Mouse (Mus musculus) lung, embryonic 14.5 days (tissue): ENCODE measurements around the gene Pgap3. TPM values are rescaled to one million over a fixed set of nuclear protein-coding genes. Genes with fewer than 3 reads are reported as not detected.
A peak's percentile ranks its signal among the peaks of the same experiment; 100 is the strongest.

Experiments used
- ATAC-seq: fragments of 200-750 bp; cut with Nextera tagmentation; 2 replicates; pipeline ENCODE4 v1.8.0; 2017; ENCODE audit warnings: mild to moderate bottlenecking, moderate TSS enrichment, moderate library complexity; ENCODE audit not compliant: insufficient read depth
- DNase-seq: peaks from one replicate; pipeline ENCODE4 v3.0.0-alpha.2; 2015
- H3K27ac ChIP-seq: fragments of 300-500 bp; sonication (generic); 2 replicates; pipeline ENCODE4 v1.5.1; 2014; ENCODE audit warnings: low read depth, mild to moderate bottlenecking, moderate library complexity
- H3K27me3 ChIP-seq: fragments of 300-500 bp; sonication (generic); 2 replicates; pipeline ENCODE4 v1.6.1; 2014; ENCODE audit warnings: low read length, control low read depth; ENCODE audit not compliant: insufficient read depth
- H3K36me3 ChIP-seq: fragments of 300-500 bp; sonication (generic); 2 replicates; pipeline ENCODE4 v1.6.1; 2014; ENCODE audit warnings: control low read depth; ENCODE audit not compliant: insufficient read depth
- H3K4me1 ChIP-seq: fragments of 300-500 bp; sonication (generic); 2 replicates; pipeline ENCODE4 v1.6.1; 2014; ENCODE audit warnings: antibody characterized with exemption, control low read depth; ENCODE audit not compliant: insufficient read depth
- H3K4me2 ChIP-seq: fragments of 300-500 bp; sonication (generic); 2 replicates; pipeline ENCODE4 v1.6.1; 2014; ENCODE audit warnings: mild to moderate bottlenecking
- H3K4me3 ChIP-seq: fragments of 300-500 bp; sonication (generic); 2 replicates; pipeline ENCODE4 v1.5.1; 2014; ENCODE audit warnings: low read depth, low read length
- H3K9ac ChIP-seq: fragments of 300-500 bp; sonication (generic); 2 replicates; pipeline ENCODE4 v1.6.1; 2014
- H3K9me3 ChIP-seq: fragments of 300-500 bp; sonication (generic); 2 replicates; pipeline ENCODE4 v1.6.1; 2016; ENCODE audit warnings: low read depth, low read length, control low read depth
- CTCF ChIP-seq: IDR thresholded peaks from 2 replicates; pipeline ENCODE4 v1.5.1; 2016; ENCODE audit warnings: antibody characterized with exemption, low read depth
- WGBS: fragments of 180-500 bp; shearing (Covaris S2); extraction: QIAGEN DNeasy Blood & Tissue Kit; methylation state at CpG from one replicate; pipeline ENCODE4 v1.1.7; 2014; 5-methylcytosine and 5-hydroxymethylcytosine counted together
- polyA plus RNA-seq: library from polyadenylated mRNA; unstranded; fragments of >200 nt; fragmentation: Nextera tagmentation; extraction: Ambion mirVana; gene quantifications from 2 replicates; pipeline ENCODE4 v1.2.1, GENCODE M21; 2014

The Pgap3 gene
- polyA plus RNA-seq, 1 experiment from 2014 or later, result 11.6 TPM

- H3K4me2 ChIP-seq, result peak overlapping the region; percentile 73
- WGBS, result 16% methylated on average over 7 of the region's 7 CpGs
- ATAC-seq (no peak), DNase-seq (no peak)
- H3K27me3 ChIP-seq, result no peaks in the 10 kb centered on the region
- no peak for TF ChIP-seq CTCF
- peak overlapping the region; percentile 92 for H3K9ac ChIP-seq
- peak overlapping the region; percentile 91 for H3K4me3 ChIP-seq
- H3K9me3 ChIP-seq, result no peaks in the 10 kb centered on the region
- no peaks in the 10 kb centered on the region for H3K36me3 ChIP-seq
- H3K4me1 ChIP-seq, result peaks cover 15% of the 10 kb centered on the region
- H3K27ac ChIP-seq, result no peak overlapping the region
These were observed 13.4 kb upstream of the Pgap3 start for GRCm38 (mm10) chr11:98413731-98414130.

GRCm38 (mm10) chr11:98412797-98413301 is 12.6 kb upstream of the Pgap3 start:
- peak overlapping the region; percentile 98 for H3K27ac ChIP-seq
- H3K36me3 ChIP-seq, result no peaks in the 10 kb centered on the region
- DNase-seq (peak; percentile 76), ATAC-seq (peak; percentile 50)
- under 1% methylated on average over 40 of the region's 40 CpGs for WGBS
- no peaks in the 10 kb centered on the region for H3K27me3 ChIP-seq
- peak overlapping the region; percentile 92 for H3K9ac ChIP-seq
- H3K9me3 ChIP-seq, result no peaks in the 10 kb centered on the region
- peak overlapping the region; percentile 91 for H3K4me3 ChIP-seq
- no peak for TF ChIP-seq CTCF
- peak overlapping the region; percentile 73 for H3K4me2 ChIP-seq
- H3K4me1 ChIP-seq, result peaks cover 16% of the 10 kb centered on the region

GRCm38 (mm10) chr11:98412273-98412796 is 12.0 kb upstream of the Pgap3 start, which contains the start of gene Erbb2:
Gene Erbb2 (plus strand): TSS chr11:98412470.
- Histone ChIP-seq H3K27ac (peak within 1 kb of the TSS; percentile 98), H3K9ac (peak within 1 kb of the TSS; percentile 92), H3K4me3 (peak within 1 kb of the TSS; percentile 91), H3K4me1 (peaks cover 16% of the 10 kb centered on the region), H3K9me3 (no peaks in the 10 kb centered on the region), H3K27me3 (no peaks in the 10 kb centered on the region), H3K4me2 (peak within 1 kb of the TSS; percentile 73), H3K36me3 (no peaks in the 10 kb centered on the region)
- peak; percentile 91 for DNase-seq
- peak; percentile 82 for ATAC-seq
- 0% methylated on average over 34 of the region's 49 CpGs for WGBS
- no peak for TF ChIP-seq CTCF

GRCm38 (mm10) chr11:98409341-98409822 is 9.1 kb upstream of the Pgap3 start:
- peak; percentile 68; the same call in 1 of the 2 replicates for ATAC-seq
- 0 out of 2 replicates have a peak overlapping the region, but pooled peaks have one; percentile 2 for H3K4me3 ChIP-seq
- peak overlapping the region; percentile 39 for H3K9ac ChIP-seq
- no peak for TF ChIP-seq CTCF
- H3K27me3 ChIP-seq, result no peaks in the 10 kb centered on the region
- peak; percentile 80 for DNase-seq
- under 1% methylated on average over 10 of the region's 10 CpGs for WGBS
- H3K4me2 ChIP-seq, result peak overlapping the region; percentile 51
- H3K4me1 ChIP-seq, result peaks cover 16% of the 10 kb centered on the region
- H3K27ac ChIP-seq, result peak overlapping the region; percentile 86
- no peaks in the 10 kb centered on the region for H3K9me3 ChIP-seq
- no peaks in the 10 kb centered on the region for H3K36me3 ChIP-seq

GRCm38 (mm10) chr11:98408872-98409271 is 8.6 kb upstream of the Pgap3 start:
- Histone ChIP-seq H3K9ac (peak overlapping the region; percentile 39), H3K4me2 (peak overlapping the region; percentile 51), H3K9me3 (no peaks in the 10 kb centered on the region), H3K4me3 (0 out of 2 replicates have a peak overlapping the region, but pooled peaks have one; percentile 2), H3K27me3 (no peaks in the 10 kb centered on the region), H3K4me1 (peaks cover 15% of the 10 kb centered on the region), H3K27ac (peak overlapping the region; percentile 86), H3K36me3 (no peaks in the 10 kb centered on the region)
- ATAC-seq (peak; percentile 9; the same call in 1 of the 2 replicates), DNase-seq (no peak)
- TF ChIP-seq CTCF, result no peak
- WGBS, result 40% methylated on average over 8 of the region's 8 CpGs

GRCm38 (mm10) chr11:98406621-98407020 is 6.3 kb upstream of the Pgap3 start:
- no peak for TF ChIP-seq CTCF
- Histone ChIP-seq H3K27ac (no peak overlapping the region), H3K9ac (no peak overlapping the region), H3K4me3 (no peak overlapping the region), H3K4me2 (no peak overlapping the region), H3K4me1 (peaks cover 8% of the 10 kb centered on the region), H3K36me3 (no peaks in the 10 kb centered on the region), H3K27me3 (no peaks in the 10 kb centered on the region), H3K9me3 (no peaks in the 10 kb centered on the region)
- DNase-seq (no peak), ATAC-seq (no peak)
- WGBS, result 64% methylated on average over 6 of the region's 6 CpGs

- ATAC-seq (no peak), DNase-seq (no peak)
- H3K4me1 ChIP-seq, result peaks cover 7% of the 10 kb centered on the region; the same call in 1 of the 2 replicates
- no peaks in the 10 kb centered on the region for H3K9me3 ChIP-seq
- no peak for TF ChIP-seq CTCF
- peak overlapping the region; percentile 65 for H3K9ac ChIP-seq
- no peaks in the 10 kb centered on the region for H3K36me3 ChIP-seq
- H3K4me3 ChIP-seq, result peak overlapping the region; percentile 58
- peak overlapping the region; percentile 56 for H3K4me2 ChIP-seq
- 42% methylated on average over 3 of the region's 3 CpGs for WGBS
- H3K27me3 ChIP-seq, result no peaks in the 10 kb centered on the region
- H3K27ac ChIP-seq, result peak overlapping the region; percentile 97
These were observed 526 bp upstream of the Pgap3 start for GRCm38 (mm10) chr11:98400816-98401215.
